Mouse (Mus musculus) retina, postnatal 7 days (tissue): Measurements from ENCODE around the gene Kank2.
"Not testable (repeated sequence)": the region's sequence is repeated elsewhere in the genome, so short reads cannot be mapped to it uniquely, and the experiment has no call there.

ENCODE experiments used
- DNase-seq: peaks from one replicate; pipeline ENCODE4 v3.0.0-alpha.2; 2012; ENCODE audit warnings: low read depth, low spot score

Kank2 gene

GRCm38 (mm10) chr9:21784517-21785307 lies 13.8 kb downstream of the Kank2 start:
- DNase-seq: no peak

GRCm38 (mm10) chr9:21781657-21782468 lies 16.7 kb downstream of the Kank2 start:
- DNase-seq: no peak

- no peak for DNase-seq
Measured at GRCm38 (mm10) chr9:21777726-21778125, 20.8 kb downstream of the Kank2 start.

- DNase-seq: no peak
Measured at GRCm38 (mm10) chr9:21774353-21774752, 24.2 kb downstream of the Kank2 start.

- DNase-seq: not testable (repeated sequence)
Measured at GRCm38 (mm10) chr9:21773396-21773795, 25.1 kb downstream of the Kank2 start.

- no peak for DNase-seq
Measured at GRCm38 (mm10) chr9:21769558-21770183, 28.9 kb downstream of the Kank2 start.

- no peak for DNase-seq
Measured at GRCm38 (mm10) chr9:21768511-21769411, 29.8 kb downstream of the Kank2 start.

GRCm38 (mm10) chr9:21767896-21768295 lies 30.6 kb downstream of the Kank2 start:
- DNase-seq: no peak

GRCm38 (mm10) chr9:21764084-21764999 lies 34.2 kb downstream of the Kank2 start:
- DNase-seq: no peak

- DNase-seq: no peak
Measured at GRCm38 (mm10) chr9:21762135-21762534, 36.4 kb downstream of the Kank2 start.

GRCm38 (mm10) chr9:21760155-21761088 lies 38.1 kb downstream of the Kank2 start, which contains the start of gene Spc24:
Gene Spc24, minus strand, starts transcription at chr9:21760303.
- peak; percentile 97 for DNase-seq

- no peak for DNase-seq
Measured at GRCm38 (mm10) chr9:21759718-21760117, 38.8 kb downstream of the Kank2 start.

- DNase-seq: no peak
Measured at GRCm38 (mm10) chr9:21758576-21759529, 39.7 kb downstream of the Kank2 start.

GRCm38 (mm10) chr9:21754516-21755321 lies 43.8 kb downstream of the Kank2 start:
- DNase-seq: no peak

GRCm38 (mm10) chr9:21754003-21754402 lies 44.5 kb downstream of the Kank2 start:
- DNase-seq: no peak

GRCm38 (mm10) chr9:21752252-21752792 lies 46.2 kb downstream of the Kank2 start:
- DNase-seq: no peak

- DNase-seq: no peak
Measured at GRCm38 (mm10) chr9:21751347-21751746, 47.2 kb downstream of the Kank2 start.
